Mouse (Mus musculus) hindbrain, embryonic 13.5 days (tissue): ENCODE measurements around the gene Vps13a. TPM values are rescaled to one million over a fixed set of nuclear protein-coding genes. Genes with fewer than 3 reads are reported as not detected.

Source experiments
- ATAC-seq: fragments of 200-750 bp; cut with Nextera tagmentation; 2 replicates; pipeline ENCODE4 v1.8.0; 2017; ENCODE audit warnings: moderate TSS enrichment; ENCODE audit not compliant: low FRiP score
- H3K27ac ChIP-seq: fragments of 300-500 bp; sonication (generic); 2 replicates; pipeline ENCODE4 v1.5.1; 2015; ENCODE audit warnings: inconsistent platforms, mild to moderate bottlenecking, moderate library complexity
- H3K27me3 ChIP-seq: fragments of 300-500 bp; sonication (generic); 2 replicates; pipeline ENCODE4 v1.6.1; 2015; ENCODE audit warnings: mild to moderate bottlenecking, inconsistent platforms
- H3K36me3 ChIP-seq: fragments of 300-500 bp; sonication (generic); 2 replicates; pipeline ENCODE4 v1.6.1; 2015; ENCODE audit warnings: mild to moderate bottlenecking, inconsistent platforms
- H3K4me1 ChIP-seq: fragments of 300-500 bp; sonication (generic); replicated peaks from 2 replicates; pipeline ENCODE4 v1.6.1; 2015; ENCODE audit warnings: inconsistent platforms
- H3K4me2 ChIP-seq: fragments of 300-500 bp; sonication (generic); 2 replicates; pipeline ENCODE4 v1.6.1; 2015; ENCODE audit warnings: inconsistent platforms, mild to moderate bottlenecking, moderate library complexity
- H3K4me3 ChIP-seq: fragments of 300-500 bp; sonication (generic); 2 replicates; pipeline ENCODE4 v1.5.1; 2015; ENCODE audit warnings: mild to moderate bottlenecking, inconsistent platforms
- H3K9ac ChIP-seq: fragments of 300-500 bp; sonication (generic); 2 replicates; pipeline ENCODE4 v1.6.1; 2015; ENCODE audit warnings: mild to moderate bottlenecking, inconsistent platforms
- H3K9me3 ChIP-seq: fragments of 300-500 bp; sonication (generic); 2 replicates; pipeline ENCODE4 v1.6.1; 2016; ENCODE audit warnings: inconsistent platforms
- WGBS: fragments of 180-500 bp; shearing (Covaris S2); methylation state at CpG from one replicate; pipeline ENCODE4 v1.1.7; 2015; 5-methylcytosine and 5-hydroxymethylcytosine counted together
- polyA plus RNA-seq: library from polyadenylated mRNA; unstranded; fragments of >200 nt; fragmentation: Nextera tagmentation; extraction: Ambion mirVana; gene quantifications from 2 replicates; pipeline ENCODE4 v1.2.1, GENCODE M21; 2015

The Vps13a gene
- polyA plus RNA-seq, 1 experiment from 2014 or later, result 7.6 TPM

- H3K27ac ChIP-seq, result no peak overlapping the region
- no peaks in the 10 kb centered on the region for H3K9me3 ChIP-seq
- H3K36me3 ChIP-seq, result no peaks in the 10 kb centered on the region
- peaks cover 7% of the 10 kb centered on the region for H3K4me1 ChIP-seq
- no peak overlapping the region for H3K9ac ChIP-seq
- no peaks in the 10 kb centered on the region for H3K27me3 ChIP-seq
- H3K4me2 ChIP-seq, result peak overlapping the region; percentile 29; the same call in 1 of the 2 replicates
- peak; percentile 83 for ATAC-seq
- no peak overlapping the region for H3K4me3 ChIP-seq
- 20% methylated on average over 9 of the region's 9 CpGs for WGBS
Measured at GRCm38 (mm10) chr19:16599298-16599970, 181.3 kb downstream of the Vps13a start.

- WGBS, result 52% methylated on average over 11 of the region's 11 CpGs
- H3K9ac ChIP-seq, result no peak overlapping the region
- H3K27ac ChIP-seq, result no peak overlapping the region
- no peak overlapping the region for H3K4me3 ChIP-seq
- H3K36me3 ChIP-seq, result no peaks in the 10 kb centered on the region
- ATAC-seq, result peak; percentile 64
- H3K27me3 ChIP-seq, result no peaks in the 10 kb centered on the region
- H3K9me3 ChIP-seq, result no peaks in the 10 kb centered on the region
- peaks cover 7% of the 10 kb centered on the region for H3K4me1 ChIP-seq
- peak overlapping the region; percentile 29; the same call in 1 of the 2 replicates for H3K4me2 ChIP-seq
Measured at GRCm38 (mm10) chr19:16598653-16599297, 182.0 kb downstream of the Vps13a start.

- 86% methylated on average over 6 of the region's 6 CpGs for WGBS
- H3K27ac ChIP-seq, result no peak overlapping the region
- H3K4me3 ChIP-seq, result no peak overlapping the region
- peaks cover 7% of the 10 kb centered on the region for H3K4me1 ChIP-seq
- H3K36me3 ChIP-seq, result no peaks in the 10 kb centered on the region
- H3K4me2 ChIP-seq, result no peak overlapping the region
- no peak overlapping the region for H3K9ac ChIP-seq
- ATAC-seq, result no peak
- H3K27me3 ChIP-seq, result no peaks in the 10 kb centered on the region
- no peaks in the 10 kb centered on the region for H3K9me3 ChIP-seq
Measured at GRCm38 (mm10) chr19:16597216-16597615, 183.5 kb downstream of the Vps13a start.

GRCm38 (mm10) chr19:16593975-16594317, 186.8 kb downstream of the Vps13a start:
- H3K9me3 ChIP-seq, result no peaks in the 10 kb centered on the region
- H3K36me3 ChIP-seq, result no peaks in the 10 kb centered on the region
- no peak for ATAC-seq
- H3K9ac ChIP-seq, result no peak overlapping the region
- H3K27ac ChIP-seq, result no peak overlapping the region
- no peaks in the 10 kb centered on the region for H3K27me3 ChIP-seq
- H3K4me3 ChIP-seq, result no peak overlapping the region
- peaks cover 4% of the 10 kb centered on the region for H3K4me1 ChIP-seq
- no peak overlapping the region for H3K4me2 ChIP-seq

- Histone ChIP-seq H3K4me3 (no peak overlapping the region), H3K4me2 (no peak overlapping the region), H3K9ac (no peak overlapping the region), H3K4me1 (no peaks in the 10 kb centered on the region), H3K9me3 (no peaks in the 10 kb centered on the region), H3K27ac (no peak overlapping the region), H3K27me3 (no peaks in the 10 kb centered on the region), H3K36me3 (no peaks in the 10 kb centered on the region)
- no peak for ATAC-seq
- WGBS, result 86% methylated on average over 7 of the region's 7 CpGs
Measured at GRCm38 (mm10) chr19:16593256-16593974, 187.3 kb downstream of the Vps13a start.

GRCm38 (mm10) chr19:16585379-16585778, 195.4 kb downstream of the Vps13a start:
- Histone ChIP-seq H3K27ac (no peak overlapping the region), H3K36me3 (no peaks in the 10 kb centered on the region), H3K4me1 (no peaks in the 10 kb centered on the region), H3K9ac (no peak overlapping the region), H3K27me3 (no peaks in the 10 kb centered on the region), H3K9me3 (peaks cover 4% of the 10 kb centered on the region; the same call in 1 of the 2 replicates), H3K4me3 (no peak overlapping the region), H3K4me2 (no peak overlapping the region)
- 9% methylated on average over 3 of the region's 3 CpGs for WGBS
- ATAC-seq, result no peak

GRCm38 (mm10) chr19:16584546-16584945, 196.2 kb downstream of the Vps13a start:
- ATAC-seq, result no peak
- 94% methylated on average over 7 of the region's 7 CpGs for WGBS
- Histone ChIP-seq H3K9ac (no peak overlapping the region), H3K36me3 (no peaks in the 10 kb centered on the region), H3K27ac (no peak overlapping the region), H3K4me3 (no peak overlapping the region), H3K4me2 (no peak overlapping the region), H3K27me3 (no peaks in the 10 kb centered on the region), H3K4me1 (no peaks in the 10 kb centered on the region), H3K9me3 (peaks cover 4% of the 10 kb centered on the region; the same call in 1 of the 2 replicates)

- Histone ChIP-seq H3K9ac (no peak overlapping the region), H3K9me3 (peaks cover 4% of the 10 kb centered on the region; the same call in 1 of the 2 replicates), H3K36me3 (no peaks in the 10 kb centered on the region), H3K27me3 (no peaks in the 10 kb centered on the region), H3K4me2 (no peak overlapping the region), H3K4me3 (no peak overlapping the region), H3K4me1 (no peaks in the 10 kb centered on the region), H3K27ac (no peak overlapping the region)
- 94% methylated on average over 8 of the region's 8 CpGs for WGBS
- ATAC-seq, result no peak
Measured at GRCm38 (mm10) chr19:16580501-16580900, 200.2 kb downstream of the Vps13a start.

- no peak for ATAC-seq
- no peaks in the 10 kb centered on the region for H3K27me3 ChIP-seq
- no peak overlapping the region for H3K4me2 ChIP-seq
- H3K4me3 ChIP-seq, result no peak overlapping the region
- no peak overlapping the region for H3K9ac ChIP-seq
- H3K9me3 ChIP-seq, result peaks cover 4% of the 10 kb centered on the region; the same call in 1 of the 2 replicates
- no peaks in the 10 kb centered on the region for H3K36me3 ChIP-seq
- WGBS, result 86% methylated on average over 7 of the region's 7 CpGs
- no peak overlapping the region for H3K27ac ChIP-seq
- H3K4me1 ChIP-seq, result no peaks in the 10 kb centered on the region
Measured at GRCm38 (mm10) chr19:16579656-16580260, 201.0 kb downstream of the Vps13a start.

- Histone ChIP-seq H3K4me2 (no peak overlapping the region), H3K27ac (no peak overlapping the region), H3K4me3 (no peak overlapping the region), H3K9me3 (peaks cover 1% of the 10 kb centered on the region; the same call in 1 of the 2 replicates), H3K9ac (no peak overlapping the region), H3K27me3 (no peaks in the 10 kb centered on the region), H3K4me1 (no peaks in the 10 kb centered on the region), H3K36me3 (no peaks in the 10 kb centered on the region)
- WGBS, result 91% methylated on average over 6 of the region's 6 CpGs
- no peak for ATAC-seq
Measured at GRCm38 (mm10) chr19:16576790-16577189, 203.9 kb downstream of the Vps13a start.
